Mouse (Mus musculus) limb, embryonic 11.5 days (tissue): ENCODE results near the gene Il11ra1. TPM values are rescaled to one million over a fixed set of nuclear protein-coding genes. Genes with fewer than 3 reads are reported as not detected.

Experiments used
- ATAC-seq: fragments of 200-750 bp; cut with Nextera tagmentation; 2 replicates; pipeline ENCODE4 v1.8.0; 2017; ENCODE audit warnings: low read depth; ENCODE audit not compliant: insufficient number of reproducible peaks, low FRiP score, low TSS enrichment
- DNase-seq: peaks from one replicate; pipeline ENCODE4 v3.0.0-alpha.2; 2015; ENCODE audit warnings: low spot score
- H3K27ac ChIP-seq: fragments of 300-500 bp; sonication (generic); replicated peaks from 2 replicates; pipeline ENCODE4 v1.5.1; 2014; ENCODE audit warnings: low read depth, mild to moderate bottlenecking, low read length
- H3K27me3 ChIP-seq: fragments of 300-500 bp; sonication (generic); 2 replicates; pipeline ENCODE4 v1.6.1; 2014; ENCODE audit warnings: mild to moderate bottlenecking, low read length, mixed read lengths; ENCODE audit not compliant: control insufficient read depth, insufficient read depth
- H3K36me3 ChIP-seq: fragments of 300-500 bp; sonication (generic); 2 replicates; pipeline ENCODE4 v1.6.1; 2014; ENCODE audit warnings: mild to moderate bottlenecking, low read length, moderate library complexity, mixed read lengths; ENCODE audit not compliant: control insufficient read depth, insufficient read depth
- H3K4me1 ChIP-seq: fragments of 300-500 bp; sonication (generic); 2 replicates; pipeline ENCODE4 v1.6.1; 2014; ENCODE audit warnings: low read length, mixed read lengths; ENCODE audit not compliant: control insufficient read depth, insufficient read depth
- H3K4me2 ChIP-seq: fragments of 300-500 bp; sonication (generic); 2 replicates; pipeline ENCODE4 v1.6.1; 2014; ENCODE audit warnings: low read depth, mild to moderate bottlenecking, moderate library complexity; ENCODE audit not compliant: severe bottlenecking
- H3K4me3 ChIP-seq: fragments of 300-500 bp; sonication (generic); 2 replicates; pipeline ENCODE4 v1.5.1; 2014; ENCODE audit warnings: low read depth, low read length
- H3K9ac ChIP-seq: fragments of 300-500 bp; sonication (generic); 2 replicates; pipeline ENCODE4 v1.6.1; 2014; ENCODE audit warnings: mild to moderate bottlenecking, low read length
- H3K9me3 ChIP-seq: fragments of 300-500 bp; sonication (generic); 2 replicates; pipeline ENCODE4 v1.6.1; 2016; ENCODE audit warnings: low read length; ENCODE audit not compliant: control insufficient read depth
- WGBS: fragments of 180-500 bp; shearing (Covaris S2); extraction: QIAGEN DNeasy Blood & Tissue Kit; methylation state at CpG from one replicate; pipeline ENCODE4 v1.1.7; 2014; 5-methylcytosine and 5-hydroxymethylcytosine counted together
- polyA plus RNA-seq: library from polyadenylated mRNA; unstranded; fragments of >200 nt; fragmentation: Nextera tagmentation; extraction: Ambion mirVana; gene quantifications from 2 replicates; pipeline ENCODE4 v1.2.1, GENCODE M21; 2014

The Il11ra1 gene
- polyA plus RNA-seq, 1 experiment from 2014 or later, result 214 TPM

- DNase-seq, result no peak
- H3K36me3 ChIP-seq, result peaks cover 4% of the 10 kb centered on the region; the same call in 1 of the 2 replicates
- H3K9ac ChIP-seq, result no peak overlapping the region
- no peaks in the 10 kb centered on the region for H3K9me3 ChIP-seq
- no peak overlapping the region for H3K27ac ChIP-seq
- 0 out of 2 replicates have a peak, but pooled peaks cover 2% of the 10 kb centered on the region for H3K4me1 ChIP-seq
- H3K4me3 ChIP-seq, result no peak overlapping the region
- WGBS, result 93% methylated on average over 13 of the region's 13 CpGs
- ATAC-seq, result no peak
- H3K27me3 ChIP-seq, result no peaks in the 10 kb centered on the region
- no peak overlapping the region; the same call in 1 of the 2 replicates for H3K4me2 ChIP-seq
These were observed 39.5 kb downstream of the Il11ra1 start for GRCm38 (mm10) chr4:41739260-41739659.

DNA sequence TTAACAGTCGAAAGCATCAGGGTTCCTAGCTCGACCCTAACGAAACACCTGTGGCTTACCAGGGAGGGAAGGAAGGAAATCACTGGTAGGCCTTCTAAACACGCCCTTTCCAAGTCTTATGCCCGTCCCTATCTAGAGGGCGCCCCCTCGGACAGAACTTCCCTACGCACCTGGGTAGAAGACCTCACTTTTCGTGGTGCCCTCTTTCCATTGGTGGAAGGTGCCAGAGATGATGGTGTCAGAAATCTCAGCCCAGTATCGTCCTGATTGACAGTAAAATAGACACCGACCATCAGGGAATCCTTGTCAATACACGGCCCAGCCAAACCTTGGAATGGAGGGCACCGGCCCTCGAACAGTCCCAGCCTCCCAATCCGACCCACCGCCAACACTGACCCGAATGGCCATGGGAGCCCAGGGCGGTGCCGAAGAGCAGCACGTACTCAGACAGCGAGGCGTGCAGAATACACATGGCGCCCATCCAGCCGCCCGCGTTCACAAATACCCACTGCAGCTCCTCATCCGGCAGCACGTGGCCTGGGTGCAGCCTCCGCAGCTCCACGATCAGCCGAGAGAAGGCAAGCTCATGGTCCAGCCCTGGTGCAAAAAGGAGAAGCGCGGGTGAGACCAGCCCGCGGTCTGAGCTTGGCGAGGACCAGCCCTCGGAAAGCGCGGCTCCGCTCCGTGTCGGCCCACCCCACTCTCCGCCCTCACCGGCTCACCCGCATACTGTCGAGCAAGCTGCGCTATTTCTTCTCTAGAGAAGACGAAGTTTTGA, 40.8 kb downstream of the Il11ra1 start:
- ATAC-seq, result peak; percentile 60
- DNase-seq, result no peak
- no peaks in the 10 kb centered on the region for H3K27me3 ChIP-seq
- peak overlapping the region; percentile 75 for H3K9ac ChIP-seq
- peak overlapping the region; percentile 94 for H3K4me2 ChIP-seq
- WGBS, result 1% methylated on average over 48 of the region's 48 CpGs
- H3K4me1 ChIP-seq, result 0 out of 2 replicates have a peak, but pooled peaks cover 2% of the 10 kb centered on the region
- H3K4me3 ChIP-seq, result peak overlapping the region; percentile 72
- no peaks in the 10 kb centered on the region for H3K9me3 ChIP-seq
- H3K36me3 ChIP-seq, result peaks cover 4% of the 10 kb centered on the region; the same call in 1 of the 2 replicates
- peak overlapping the region; percentile 56; the same call in 1 of the 2 replicates for H3K27ac ChIP-seq

- H3K4me3 ChIP-seq, result peak overlapping the region; percentile 72
- H3K9ac ChIP-seq, result peak overlapping the region; percentile 75
- DNase-seq (peak; percentile 93), ATAC-seq (peak; percentile 93)
- no peaks in the 10 kb centered on the region for H3K9me3 ChIP-seq
- H3K36me3 ChIP-seq, result peaks cover 4% of the 10 kb centered on the region; the same call in 1 of the 2 replicates
- 0 out of 2 replicates have a peak, but pooled peaks cover 2% of the 10 kb centered on the region for H3K4me1 ChIP-seq
- WGBS, result under 1% methylated on average over 27 of the region's 27 CpGs
- peak overlapping the region; percentile 56; the same call in 1 of the 2 replicates for H3K27ac ChIP-seq
- peak overlapping the region; percentile 94 for H3K4me2 ChIP-seq
- H3K27me3 ChIP-seq, result no peaks in the 10 kb centered on the region
These were observed 41.4 kb downstream of the Il11ra1 start for GRCm38 (mm10) chr4:41741158-41741560.

GRCm38 (mm10) chr4:41744131-41744530, 44.3 kb downstream of the Il11ra1 start:
- DNase-seq (no peak), ATAC-seq (no peak)
- no peaks in the 10 kb centered on the region for H3K27me3 ChIP-seq
- H3K4me1 ChIP-seq, result 0 out of 2 replicates have a peak, but pooled peaks cover 2% of the 10 kb centered on the region
- peaks cover 5% of the 10 kb centered on the region; the same call in 1 of the 2 replicates for H3K9me3 ChIP-seq
- H3K4me2 ChIP-seq, result no peak overlapping the region
- H3K27ac ChIP-seq, result no peak overlapping the region
- no peak overlapping the region for H3K9ac ChIP-seq
- H3K4me3 ChIP-seq, result no peak overlapping the region
- peaks cover under 1% of the 10 kb centered on the region; the same call in 1 of the 2 replicates for H3K36me3 ChIP-seq
- 76% methylated on average over 2 of the region's 2 CpGs for WGBS

GRCm38 (mm10) chr4:41745021-41745420, 45.2 kb downstream of the Il11ra1 start:
- no peaks in the 10 kb centered on the region for H3K36me3 ChIP-seq
- H3K9me3 ChIP-seq, result peaks cover 5% of the 10 kb centered on the region; the same call in 1 of the 2 replicates
- no peak overlapping the region for H3K9ac ChIP-seq
- H3K4me2 ChIP-seq, result no peak overlapping the region
- no peaks in the 10 kb centered on the region for H3K27me3 ChIP-seq
- no peak overlapping the region for H3K4me3 ChIP-seq
- H3K4me1 ChIP-seq, result 0 out of 2 replicates have a peak, but pooled peaks cover 2% of the 10 kb centered on the region
- ATAC-seq (no peak), DNase-seq (no peak)
- 65% methylated on average over 1 of the region's 1 CpGs for WGBS
- H3K27ac ChIP-seq, result no peak overlapping the region

DNA sequence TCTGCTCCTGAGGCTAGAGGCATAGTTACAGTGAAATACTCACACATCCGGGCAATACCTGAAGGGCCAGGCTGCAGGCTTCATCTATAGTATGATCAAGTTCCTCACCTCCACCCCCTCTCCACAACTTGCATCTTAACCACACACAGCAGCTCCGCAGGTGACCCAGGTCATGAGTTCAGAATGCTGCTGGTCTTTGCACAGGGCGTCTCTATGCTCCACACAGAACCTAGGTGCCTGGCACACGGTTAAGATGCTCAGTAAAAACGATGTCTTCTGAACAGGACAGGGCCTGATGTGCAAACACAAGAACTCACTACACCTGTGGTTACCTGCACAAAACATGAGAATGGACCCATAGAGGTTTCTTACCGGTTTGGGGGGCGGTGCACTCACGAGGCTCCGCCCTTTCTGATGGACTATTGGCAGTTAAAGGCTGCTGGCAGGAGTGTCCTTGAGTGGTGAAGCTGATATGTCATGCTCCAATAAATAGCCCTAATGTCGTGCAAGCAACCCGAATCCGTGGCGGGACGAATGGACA, 55.1 kb downstream of the Il11ra1 start, which contains the start of gene Galt:
Galt (plus strand) TSS at position 432 of the 541 bp plus-strand sequence.
- WGBS, result 10% methylated on average over 14 of the region's 14 CpGs
- H3K27ac ChIP-seq, result peak within 1 kb of the TSS; percentile 52

GRCm38 (mm10) chr4:41755338-41756305, 55.8 kb downstream of the Il11ra1 start, which contains the start of gene Sigmar1:
TSS of gene Sigmar1 (minus strand) at chr4:41756157.
- under 1% methylated on average over 57 of the region's 57 CpGs for WGBS
- H3K27me3 ChIP-seq, result no peaks in the 10 kb centered on the region
- H3K4me1 ChIP-seq, result peaks cover 14% of the 10 kb centered on the region
- H3K27ac ChIP-seq, result peak within 1 kb of the TSS; percentile 52
- ATAC-seq, result peak; percentile 83
- H3K4me2 ChIP-seq, result peak within 1 kb of the TSS; percentile 93
- H3K9me3 ChIP-seq, result no peaks in the 10 kb centered on the region
- peaks cover 2% of the 10 kb centered on the region; the same call in 1 of the 2 replicates for H3K36me3 ChIP-seq
- DNase-seq, result peak; percentile 90
- H3K4me3 ChIP-seq, result peak within 1 kb of the TSS; percentile 65
- H3K9ac ChIP-seq, result peak within 1 kb of the TSS; percentile 58

More for the DNA sequence above, 55.1 kb downstream of the Il11ra1 start, which contains the start of gene Galt:
- H3K9me3 ChIP-seq, result no peaks in the 10 kb centered on the region
- H3K4me3 ChIP-seq, result peak within 1 kb of the TSS; percentile 65
- H3K4me2 ChIP-seq, result peak within 1 kb of the TSS; percentile 93
- peaks cover 2% of the 10 kb centered on the region; the same call in 1 of the 2 replicates for H3K36me3 ChIP-seq
- DNase-seq (no peak), ATAC-seq (peak; percentile 42; the same call in 1 of the 2 replicates)
- H3K27me3 ChIP-seq, result no peaks in the 10 kb centered on the region
- peak within 1 kb of the TSS; percentile 58 for H3K9ac ChIP-seq
- H3K4me1 ChIP-seq, result peaks cover 11% of the 10 kb centered on the region
